Mouse (Mus musculus): ENCODE results near the gene Smarcb1. TPM values are rescaled to one million over a fixed set of nuclear protein-coding genes. Genes with fewer than 3 reads are reported as not detected.

Gene Smarcb1
- polyA plus RNA-seq, 1 experiment from 2014 or later: 54.9 TPM

DNA sequence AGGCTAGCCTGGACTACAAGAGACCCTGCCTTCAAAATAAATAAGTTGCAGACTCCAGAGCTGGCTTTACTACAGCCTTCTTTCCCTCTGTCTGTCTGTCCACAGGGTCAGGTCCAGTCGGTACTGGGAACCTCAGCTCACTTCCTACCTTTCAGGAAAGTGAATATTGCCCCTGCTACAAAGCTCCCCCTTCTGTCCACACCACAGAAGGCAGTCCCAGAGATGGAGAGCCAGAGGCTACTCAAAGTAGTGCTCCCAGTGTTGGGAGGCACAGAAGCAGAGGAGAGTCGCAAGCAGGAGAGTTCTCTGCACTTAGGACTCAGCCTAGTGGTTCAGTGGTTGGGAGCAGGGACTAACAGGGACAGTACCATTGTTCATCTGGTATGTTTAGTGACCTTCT, 2.9 kb upstream of the Smarcb1 start:
- no peaks in the 10 kb centered on the region for H3K27me3 ChIP-seq (replicated peaks; ENCODE audit: control insufficient read depth, insufficient read depth, low read length)
- no peak overlapping the region for H3K4me3 ChIP-seq (ENCODE audit: low read depth, low read length)
- 70% methylated on average over 2 of the region's 2 CpGs for WGBS
- no peak overlapping the region for H3K9ac ChIP-seq (ENCODE audit: low read depth, low read length)
- peak; percentile 54 for TF ChIP-seq CTCF (IDR thresholded peaks at IDR 0.05; ENCODE audit: low read depth)
- 0 out of 2 replicates have a peak, but pooled peaks cover 3% of the 10 kb centered on the region for H3K4me1 ChIP-seq (replicated peaks; ENCODE audit: control insufficient read depth, insufficient read depth, low read length)
- peaks cover 25% of the 10 kb centered on the region; the same call in 1 of the 2 replicates for H3K36me3 ChIP-seq (ENCODE audit: control insufficient read depth, insufficient read depth)
- H3K4me2 ChIP-seq (replicated peaks; ENCODE audit: low read depth): no peak overlapping the region
- no peak for ATAC-seq
- H3K9me3 ChIP-seq (ENCODE audit: control insufficient read depth): no peaks in the 10 kb centered on the region
- H3K27ac ChIP-seq (ENCODE audit: low read depth, low read length): no peak overlapping the region

DNA sequence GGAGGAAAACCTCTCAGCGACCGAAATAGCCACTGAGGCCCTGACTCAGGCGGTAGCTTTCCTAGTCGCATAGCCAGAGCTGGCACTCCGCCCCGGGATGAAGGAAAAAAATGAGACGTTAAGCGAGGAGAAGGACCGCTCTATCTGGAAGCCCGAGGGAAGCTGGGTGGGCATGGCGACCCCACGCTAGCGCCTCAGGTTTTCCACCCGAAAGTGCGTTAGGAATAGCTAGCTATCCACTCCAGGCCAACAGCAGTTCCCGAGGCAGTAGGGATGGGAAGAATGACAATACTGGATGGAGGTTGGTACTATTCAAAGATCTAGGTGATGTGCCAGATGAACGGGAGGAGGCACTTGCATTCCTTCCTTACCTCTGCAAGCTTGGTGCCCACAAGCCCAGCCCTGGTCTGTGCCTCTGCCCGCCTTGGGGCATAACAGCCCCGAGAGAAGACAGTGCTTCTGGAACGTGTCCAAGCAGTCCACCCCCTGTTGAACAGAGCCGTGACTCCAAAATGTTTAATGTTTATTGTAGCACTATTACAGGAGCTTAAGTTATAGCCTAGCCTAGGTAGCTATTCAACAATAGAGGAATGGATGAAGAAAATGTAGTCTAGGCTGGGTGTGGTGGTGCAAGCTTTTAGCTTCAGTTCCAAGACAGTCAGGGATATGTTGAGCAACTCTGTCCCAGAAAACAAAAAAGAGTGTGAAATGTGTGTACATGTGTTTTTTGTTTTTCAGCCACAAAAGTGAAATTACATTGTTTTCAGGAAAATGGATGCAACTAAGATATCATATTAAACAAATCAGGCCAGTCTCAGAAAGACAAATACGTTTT, 526 bp upstream of the Smarcb1 start:
- Histone ChIP-seq H3K4me1 (replicated peaks; ENCODE audit: control insufficient read depth, insufficient read depth, low read length) (0 out of 2 replicates have a peak, but pooled peaks cover 3% of the 10 kb centered on the region), H3K27ac (ENCODE audit: low read depth, low read length) (peak overlapping the region; percentile 88; the same call in 1 of the 2 replicates), H3K9ac (ENCODE audit: low read depth, low read length) (peak overlapping the region; percentile 86), H3K4me3 (ENCODE audit: low read depth, low read length) (peak overlapping the region; percentile 100), H3K36me3 (ENCODE audit: control insufficient read depth, insufficient read depth) (peaks cover 24% of the 10 kb centered on the region), H3K4me2 (replicated peaks; ENCODE audit: low read depth) (peak overlapping the region; percentile 82), H3K27me3 (replicated peaks; ENCODE audit: control insufficient read depth, insufficient read depth, low read length) (no peaks in the 10 kb centered on the region), H3K9me3 (ENCODE audit: control insufficient read depth) (no peaks in the 10 kb centered on the region)
- WGBS: 5% methylated on average over 22 of the region's 22 CpGs
- TF ChIP-seq CTCF (IDR thresholded peaks at IDR 0.05; ENCODE audit: low read depth): no peak
- ATAC-seq: no peak

DNA sequence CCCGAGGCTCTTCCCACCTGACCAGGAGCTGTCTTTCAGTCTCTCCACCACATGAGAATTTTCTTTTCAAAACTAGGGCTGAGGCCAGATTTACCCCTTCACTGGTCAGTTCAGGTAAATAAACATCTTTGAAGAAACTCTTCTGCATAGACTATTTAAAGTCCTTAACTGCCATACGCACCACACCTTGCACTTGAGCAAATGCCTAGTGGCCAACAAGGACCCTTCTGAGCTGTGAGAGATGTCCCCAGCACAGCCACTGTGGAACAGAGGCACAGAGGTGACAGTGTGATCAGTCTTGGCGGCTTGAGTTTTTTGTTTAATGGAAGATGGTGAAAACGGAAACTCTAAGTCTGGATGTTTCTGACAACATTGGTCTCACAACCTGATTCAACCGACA, 2.4 kb downstream of the Smarcb1 start:
- no peak overlapping the region for H3K9ac ChIP-seq (ENCODE audit: low read depth, low read length)
- WGBS: 78% methylated on average over 5 of the region's 5 CpGs
- H3K36me3 ChIP-seq (ENCODE audit: control insufficient read depth, insufficient read depth): peaks cover 29% of the 10 kb centered on the region
- no peaks in the 10 kb centered on the region for H3K27me3 ChIP-seq (replicated peaks; ENCODE audit: control insufficient read depth, insufficient read depth, low read length)
- no peak overlapping the region for H3K4me2 ChIP-seq (replicated peaks; ENCODE audit: low read depth)
- H3K4me1 ChIP-seq (replicated peaks; ENCODE audit: control insufficient read depth, insufficient read depth, low read length): 0 out of 2 replicates have a peak, but pooled peaks cover 3% of the 10 kb centered on the region
- H3K4me3 ChIP-seq (ENCODE audit: low read depth, low read length): no peak overlapping the region
- TF ChIP-seq CTCF (IDR thresholded peaks at IDR 0.05; ENCODE audit: low read depth): no peak
- no peak for ATAC-seq
- H3K9me3 ChIP-seq (ENCODE audit: control insufficient read depth): no peaks in the 10 kb centered on the region
- H3K27ac ChIP-seq (ENCODE audit: low read depth, low read length): no peak overlapping the region

DNA sequence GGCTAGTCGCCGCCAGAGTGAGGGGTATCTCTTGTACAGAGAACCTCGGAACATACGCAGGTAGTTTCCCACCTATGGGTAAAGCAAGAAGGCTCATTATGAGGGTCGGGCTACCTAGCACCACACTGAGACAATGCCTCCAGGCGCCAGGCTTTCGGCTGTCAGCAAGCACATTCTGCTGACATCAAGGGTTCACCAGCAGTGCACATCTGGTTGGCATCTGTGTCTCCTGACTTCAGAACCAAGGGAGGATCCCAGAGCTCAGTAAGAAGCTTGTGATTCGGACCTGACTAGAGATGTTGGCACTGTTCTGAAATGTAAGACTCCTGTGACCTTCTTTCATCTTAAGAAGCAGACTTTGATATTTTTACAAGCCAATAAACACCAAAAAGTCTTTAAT, 4.6 kb downstream of the Smarcb1 start:
- 85% methylated on average over 8 of the region's 8 CpGs for WGBS
- H3K36me3 ChIP-seq (ENCODE audit: control insufficient read depth, insufficient read depth): peaks cover 33% of the 10 kb centered on the region
- no peak for TF ChIP-seq CTCF (IDR thresholded peaks at IDR 0.05; ENCODE audit: low read depth)
- no peak overlapping the region for H3K4me3 ChIP-seq (ENCODE audit: low read depth, low read length)
- H3K27me3 ChIP-seq (replicated peaks; ENCODE audit: control insufficient read depth, insufficient read depth, low read length): no peaks in the 10 kb centered on the region
- H3K9me3 ChIP-seq (ENCODE audit: control insufficient read depth): no peaks in the 10 kb centered on the region
- H3K4me2 ChIP-seq (replicated peaks; ENCODE audit: low read depth): no peak overlapping the region
- H3K9ac ChIP-seq (ENCODE audit: low read depth, low read length): no peak overlapping the region
- H3K27ac ChIP-seq (ENCODE audit: low read depth, low read length): no peak overlapping the region
- 0 out of 2 replicates have a peak, but pooled peaks cover under 1% of the 10 kb centered on the region for H3K4me1 ChIP-seq (replicated peaks; ENCODE audit: control insufficient read depth, insufficient read depth, low read length)
- no peak for ATAC-seq

DNA sequence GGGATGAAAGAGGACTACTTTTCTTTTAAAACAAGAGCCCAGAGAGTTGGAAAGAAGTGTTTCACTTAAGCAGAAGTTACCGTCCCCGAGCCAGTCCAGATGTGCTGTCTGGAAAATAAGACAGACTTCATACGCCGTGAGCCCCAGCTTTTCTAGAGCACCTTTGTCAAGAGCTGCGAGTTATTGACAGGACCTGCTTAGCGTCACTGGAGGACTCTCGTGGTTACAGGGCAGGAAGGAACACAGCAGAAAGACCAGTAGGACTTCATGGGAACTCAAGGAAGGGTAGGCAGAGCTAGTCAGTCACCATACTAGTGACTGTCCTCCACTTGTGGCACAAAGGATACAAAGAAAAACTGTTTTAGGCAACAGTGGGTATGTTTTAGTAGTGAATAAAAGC, 5.9 kb downstream of the Smarcb1 start:
- Histone ChIP-seq H3K4me3 (ENCODE audit: low read depth, low read length) (no peak overlapping the region), H3K9ac (ENCODE audit: low read depth, low read length) (no peak overlapping the region), H3K27ac (ENCODE audit: low read depth, low read length) (no peak overlapping the region), H3K36me3 (ENCODE audit: control insufficient read depth, insufficient read depth) (peaks cover 45% of the 10 kb centered on the region), H3K9me3 (ENCODE audit: control insufficient read depth) (no peaks in the 10 kb centered on the region), H3K27me3 (replicated peaks; ENCODE audit: control insufficient read depth, insufficient read depth, low read length) (no peaks in the 10 kb centered on the region), H3K4me1 (replicated peaks; ENCODE audit: control insufficient read depth, insufficient read depth, low read length) (no peaks in the 10 kb centered on the region), H3K4me2 (replicated peaks; ENCODE audit: low read depth) (no peak overlapping the region)
- no peak for TF ChIP-seq CTCF (IDR thresholded peaks at IDR 0.05; ENCODE audit: low read depth)
- ATAC-seq: no peak
- 76% methylated on average over 7 of the region's 7 CpGs for WGBS

DNA sequence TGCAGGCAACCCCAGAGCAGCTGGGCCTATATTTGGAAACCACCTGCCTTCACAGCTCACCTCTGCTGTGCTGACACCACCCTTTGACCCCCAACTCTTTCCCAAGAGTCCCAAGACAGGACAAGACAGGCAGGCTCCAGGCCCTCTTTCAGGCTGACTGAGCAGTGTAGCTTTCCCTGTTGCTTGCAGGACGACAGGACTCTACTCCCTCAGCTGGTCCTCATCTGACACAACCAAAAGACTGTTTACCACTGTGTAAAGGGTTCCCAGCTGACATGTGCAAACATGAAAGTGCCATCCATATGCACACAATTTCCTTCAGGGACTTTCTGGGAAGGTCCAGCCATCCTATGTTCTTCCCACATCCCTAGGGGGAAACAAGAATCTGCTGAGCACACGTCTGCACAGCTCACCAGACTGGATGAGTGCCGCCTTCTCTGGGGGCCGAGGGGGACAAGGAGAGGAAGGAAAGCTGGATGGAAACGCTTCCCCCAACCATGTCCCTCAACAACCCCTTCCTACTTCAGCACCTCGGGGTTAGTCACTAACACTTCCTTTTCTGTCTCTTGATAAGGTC, 8.3 kb downstream of the Smarcb1 start:
- Histone ChIP-seq H3K4me3 (ENCODE audit: low read depth, low read length) (no peak overlapping the region), H3K9me3 (ENCODE audit: control insufficient read depth) (no peaks in the 10 kb centered on the region), H3K27me3 (replicated peaks; ENCODE audit: control insufficient read depth, insufficient read depth, low read length) (no peaks in the 10 kb centered on the region), H3K4me2 (replicated peaks; ENCODE audit: low read depth) (no peak overlapping the region), H3K27ac (ENCODE audit: low read depth, low read length) (no peak overlapping the region), H3K9ac (ENCODE audit: low read depth, low read length) (no peak overlapping the region), H3K4me1 (replicated peaks; ENCODE audit: control insufficient read depth, insufficient read depth, low read length) (no peaks in the 10 kb centered on the region), H3K36me3 (ENCODE audit: control insufficient read depth, insufficient read depth) (peaks cover 61% of the 10 kb centered on the region)
- no peak for ATAC-seq
- 68% methylated on average over 6 of the region's 6 CpGs for WGBS
- no peak for TF ChIP-seq CTCF (IDR thresholded peaks at IDR 0.05; ENCODE audit: low read depth)
